Mouse (Mus musculus): ENCODE measurements at regions not wholly inside any gene's neighbourhood (a gene's known extent, or its start where the extent isn't known, plus 50 kb on each side); places are given as distances from the start of the nearest gene placed in this dataset.

DNA sequence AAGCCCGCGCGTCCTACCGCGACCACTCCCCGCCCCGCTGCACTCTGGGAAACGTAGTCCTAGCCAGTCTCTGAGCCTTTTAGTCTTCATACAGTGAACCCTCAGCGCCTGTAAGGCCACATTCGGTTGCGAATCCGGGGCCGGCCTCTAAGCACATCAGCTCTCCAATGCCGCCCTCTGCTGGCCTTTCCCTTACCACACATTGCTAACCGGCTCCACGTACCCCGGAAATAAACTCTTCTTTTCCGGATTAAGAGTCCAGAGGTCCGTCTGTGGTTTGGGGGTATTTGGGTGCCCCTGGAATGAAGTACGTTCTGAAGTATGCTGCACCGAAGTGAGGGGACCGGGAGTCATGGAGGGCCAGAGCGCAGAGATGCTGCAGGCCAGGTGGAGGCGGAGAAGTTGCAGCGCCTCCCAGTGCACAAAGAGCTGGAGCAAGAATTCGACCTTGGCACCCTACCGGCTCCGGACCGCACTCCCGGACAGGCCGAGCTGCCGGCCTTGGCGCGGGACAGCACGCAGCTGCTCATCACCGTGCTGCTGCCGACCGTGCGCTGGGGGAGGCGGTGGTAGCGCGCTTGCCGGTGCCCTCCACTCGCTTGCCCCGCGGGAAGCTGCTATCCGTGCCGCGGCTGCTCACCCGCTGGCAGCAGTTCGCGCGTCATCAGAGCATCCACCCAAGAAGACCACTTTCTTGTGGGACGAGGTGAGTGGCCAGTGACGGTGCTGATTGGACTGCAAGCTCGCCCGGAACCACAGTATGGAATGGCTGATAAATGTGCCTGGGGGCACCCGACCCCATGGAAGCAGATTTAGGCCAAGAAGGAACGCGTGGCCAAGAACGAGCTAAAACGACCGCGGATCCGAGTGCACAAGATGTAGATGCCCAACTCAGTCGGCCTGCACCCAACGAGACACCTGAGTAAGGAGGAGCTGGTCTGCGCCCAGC lies 62.0 kb upstream of the Cp start:
- Histone ChIP-seq H3K27ac (ENCODE audit: control insufficient read depth, insufficient read depth, low read depth, low read length, poor library complexity) (peak overlapping the region; percentile 5; the same call in 1 of the 2 replicates), H3K4me3 (replicated peaks; ENCODE audit: control insufficient read depth, low read depth, low read length) (peak overlapping the region; percentile 87), H3K4me1 (ENCODE audit: control insufficient read depth, insufficient read depth, low read length) (peaks cover 2% of the 10 kb centered on the region; the same call in 1 of the 2 replicates)
- WGBS: under 1% methylated on average over 68 of the region's 68 CpGs
- TF ChIP-seq CTCF (IDR thresholded peaks at IDR 0.05; ENCODE audit: control insufficient read depth, insufficient read depth, low read length) (peak; percentile 80), POLR2A (IDR thresholded peaks at IDR 0.05; ENCODE audit: borderline replicate concordance, control insufficient read depth, low read depth, low read length) (peak; percentile 23; the same call in 1 of the 2 replicates)

DNA sequence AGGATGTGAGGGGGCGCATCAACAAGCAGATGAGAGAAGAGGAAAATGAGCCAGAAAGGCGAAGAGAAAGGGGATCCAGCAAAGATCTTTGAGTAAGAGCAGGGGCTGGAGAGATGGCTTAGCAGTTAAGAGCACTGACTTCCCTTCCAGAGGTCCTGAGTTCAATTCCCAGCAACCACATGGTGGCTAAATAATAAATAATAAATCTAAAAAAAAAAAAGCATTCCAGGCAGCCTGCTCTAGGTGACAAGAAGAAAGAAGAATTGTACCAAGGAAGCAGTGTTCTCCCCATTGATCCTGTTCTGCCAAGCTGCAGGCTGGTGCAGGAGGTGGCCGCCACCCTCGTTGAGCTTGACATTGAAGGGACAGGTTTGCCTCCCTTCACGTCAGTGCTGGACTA lies 61.1 kb upstream of the Cp start:
- Histone ChIP-seq H3K27ac (ENCODE audit: control insufficient read depth, insufficient read depth, low read depth, low read length, poor library complexity) (no peak overlapping the region), H3K4me1 (ENCODE audit: control insufficient read depth, insufficient read depth, low read length) (peaks cover 2% of the 10 kb centered on the region; the same call in 1 of the 2 replicates), H3K4me3 (replicated peaks; ENCODE audit: control insufficient read depth, low read depth, low read length) (no peak overlapping the region)
- 50% methylated on average over 5 of the region's 5 CpGs for WGBS
- TF ChIP-seq CTCF (IDR thresholded peaks at IDR 0.05; ENCODE audit: control insufficient read depth, insufficient read depth, low read length) (no peak), POLR2A (IDR thresholded peaks at IDR 0.05; ENCODE audit: borderline replicate concordance, control insufficient read depth, low read depth, low read length) (no peak)

DNA sequence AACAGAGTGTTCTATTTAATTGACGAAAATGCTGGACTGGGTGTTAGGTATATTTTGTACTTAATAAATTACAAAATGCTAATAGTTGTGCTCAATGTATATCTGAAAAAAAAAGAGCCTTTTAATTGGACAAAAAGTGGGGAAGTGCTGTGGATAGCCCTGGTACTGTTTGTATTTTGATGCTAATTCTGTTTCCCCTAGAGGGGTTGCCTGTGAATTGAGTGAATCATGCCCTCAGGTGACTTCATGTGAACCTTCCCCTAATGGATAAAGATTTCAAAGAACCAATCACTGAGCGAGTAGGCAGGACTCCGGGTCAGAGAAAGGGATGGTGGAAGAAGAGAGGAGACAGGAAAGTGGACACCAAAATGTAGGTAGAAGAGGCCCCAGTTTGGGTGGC lies 59.7 kb upstream of the Cp start:
- WGBS: 88% methylated on average over 3 of the region's 3 CpGs
- H3K4me1 ChIP-seq (ENCODE audit: control insufficient read depth, insufficient read depth, low read length): peaks cover 2% of the 10 kb centered on the region; the same call in 1 of the 2 replicates
- no peak overlapping the region for H3K4me3 ChIP-seq (replicated peaks; ENCODE audit: control insufficient read depth, low read depth, low read length)
- TF ChIP-seq CTCF (IDR thresholded peaks at IDR 0.05; ENCODE audit: control insufficient read depth, insufficient read depth, low read length) (no peak), POLR2A (IDR thresholded peaks at IDR 0.05; ENCODE audit: borderline replicate concordance, control insufficient read depth, low read depth, low read length) (no peak)
- no peak overlapping the region for H3K27ac ChIP-seq (ENCODE audit: control insufficient read depth, insufficient read depth, low read depth, low read length, poor library complexity)

GRCm38 (mm10) chr3:19902226-19902625 lies 54.6 kb upstream of the Cp start:
- WGBS: 82% methylated on average over 3 of the region's 3 CpGs
- no peak for TF ChIP-seq POLR2A (IDR thresholded peaks at IDR 0.05; ENCODE audit: borderline replicate concordance, control insufficient read depth, low read depth, low read length)
- no peak for TF ChIP-seq CTCF (IDR thresholded peaks at IDR 0.05; ENCODE audit: control insufficient read depth, insufficient read depth, low read length)
- H3K4me1 ChIP-seq (ENCODE audit: control insufficient read depth, insufficient read depth, low read length): no peaks in the 10 kb centered on the region
- H3K4me3 ChIP-seq (replicated peaks; ENCODE audit: control insufficient read depth, low read depth, low read length): no peak overlapping the region
- no peak overlapping the region for H3K27ac ChIP-seq (ENCODE audit: control insufficient read depth, insufficient read depth, low read depth, low read length, poor library complexity)

DNA sequence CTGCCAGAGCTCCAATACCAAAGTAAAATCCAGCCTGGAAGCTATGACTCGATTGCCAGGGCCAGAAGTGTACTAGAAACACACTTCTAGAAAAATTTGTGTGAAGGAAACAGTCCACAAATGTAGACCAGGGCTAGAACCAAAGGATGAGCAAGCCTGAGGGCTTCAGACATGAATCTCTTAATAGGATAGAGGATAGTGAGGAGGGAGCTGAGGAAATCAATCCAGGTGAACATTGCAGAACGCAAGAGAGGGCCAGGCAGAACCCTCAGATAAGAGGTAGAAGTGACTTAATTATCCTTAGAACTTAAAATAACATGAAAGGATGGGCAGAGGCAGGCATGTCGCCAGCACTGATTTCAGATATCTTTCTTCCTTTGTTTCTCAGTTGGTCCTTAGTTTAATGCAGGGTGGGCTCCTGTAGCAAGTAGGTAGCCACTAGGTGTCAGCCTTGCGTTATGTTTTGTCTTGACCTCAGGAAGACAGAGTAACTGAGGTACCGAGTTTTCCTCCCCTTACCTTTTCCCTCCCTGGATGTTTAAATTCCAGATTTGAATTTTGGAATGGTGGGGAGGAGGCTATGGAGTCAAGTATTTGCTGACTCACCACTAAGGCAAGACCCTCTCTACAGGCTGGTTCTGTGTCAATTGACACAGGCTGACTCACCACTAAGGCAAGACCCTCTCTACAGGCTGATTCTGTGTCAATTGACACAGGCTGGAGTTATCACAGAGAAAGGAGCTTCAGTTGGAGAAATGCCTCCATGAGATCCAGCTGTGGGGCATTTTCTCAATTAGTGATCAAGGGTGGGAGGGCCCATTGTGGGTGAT lies 52.2 kb upstream of the Cp start:
- WGBS: 26% methylated on average over 5 of the region's 5 CpGs
- Histone ChIP-seq H3K27ac (ENCODE audit: control insufficient read depth, insufficient read depth, low read depth, low read length, poor library complexity) (no peak overlapping the region), H3K4me1 (ENCODE audit: control insufficient read depth, insufficient read depth, low read length) (no peaks in the 10 kb centered on the region), H3K4me3 (replicated peaks; ENCODE audit: control insufficient read depth, low read depth, low read length) (no peak overlapping the region)
- 0 out of 2 replicates have a peak, but pooled peaks have one; percentile 27 for TF ChIP-seq CTCF (IDR thresholded peaks at IDR 0.05; ENCODE audit: control insufficient read depth, insufficient read depth, low read length)
- no peak for TF ChIP-seq POLR2A (IDR thresholded peaks at IDR 0.05; ENCODE audit: borderline replicate concordance, control insufficient read depth, low read depth, low read length)

Data from bone marrow, adult 2 months (tissue).